Mouse (Mus musculus): ENCODE measurements at regions not wholly inside any gene's neighbourhood (a gene's known extent, or its start where the extent isn't known, plus 50 kb on each side); places are given as distances from the start of the nearest gene placed in this dataset.

DNA sequence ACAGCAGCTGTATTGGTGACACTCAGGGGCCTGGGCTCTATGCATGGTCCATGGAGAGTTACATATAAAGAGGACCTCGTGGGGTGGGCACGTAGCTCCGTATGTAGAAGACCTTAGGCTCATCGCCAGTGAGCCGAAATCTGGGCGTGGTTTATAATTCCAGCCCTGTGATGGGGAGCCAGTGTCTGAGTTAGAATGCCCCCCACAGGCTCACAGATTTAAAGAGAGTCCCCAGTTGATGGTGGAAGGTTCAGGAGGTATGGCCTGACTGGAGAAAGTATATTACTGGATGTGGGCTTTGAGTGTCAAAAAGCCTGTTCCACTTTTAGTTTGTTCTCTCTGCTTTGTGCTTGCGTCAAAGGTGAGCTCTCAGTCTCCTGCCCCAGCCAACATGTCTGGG lies 54.8 kb downstream of the 1700122O11Rik start:
- no peak for DNase-seq (ENCODE audit: extremely low spot score in 1 of 2, low spot score in 1 of 2)

GRCm38 (mm10) chr17:47981556-47982027 lies 56.5 kb downstream of the 1700122O11Rik start:
- no peak for DNase-seq (ENCODE audit: extremely low spot score in 1 of 2, low spot score in 1 of 2)

DNA sequence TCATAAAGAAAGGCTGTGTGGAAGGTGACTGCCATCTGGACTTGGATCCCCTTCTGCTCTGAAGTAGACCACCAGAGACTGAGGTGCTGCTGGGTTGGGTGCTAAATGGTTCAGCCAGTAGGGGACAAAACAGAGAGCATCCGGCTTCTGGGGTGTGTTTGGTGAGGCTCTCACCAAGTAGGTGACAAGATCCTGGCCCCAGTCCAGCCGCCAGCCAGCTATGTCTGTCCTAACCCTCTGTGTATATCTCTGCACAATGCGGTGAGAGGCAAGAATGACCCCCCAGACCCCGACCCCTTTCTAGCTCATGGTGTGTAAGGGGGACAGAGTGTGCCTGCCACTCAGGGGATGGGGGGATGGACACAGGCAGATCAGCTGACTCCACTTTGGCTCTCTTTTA lies 54.8 kb upstream of the Foxp4 start:
- DNase-seq (ENCODE audit: extremely low spot score in 1 of 2, low spot score in 1 of 2) = no peak

- DNase-seq (ENCODE audit: extremely low spot score in 1 of 2, low spot score in 1 of 2) = no peak
Observed at GRCm38 (mm10) chr17:47978404-47979030, 54.1 kb upstream of the Foxp4 start.

DNA sequence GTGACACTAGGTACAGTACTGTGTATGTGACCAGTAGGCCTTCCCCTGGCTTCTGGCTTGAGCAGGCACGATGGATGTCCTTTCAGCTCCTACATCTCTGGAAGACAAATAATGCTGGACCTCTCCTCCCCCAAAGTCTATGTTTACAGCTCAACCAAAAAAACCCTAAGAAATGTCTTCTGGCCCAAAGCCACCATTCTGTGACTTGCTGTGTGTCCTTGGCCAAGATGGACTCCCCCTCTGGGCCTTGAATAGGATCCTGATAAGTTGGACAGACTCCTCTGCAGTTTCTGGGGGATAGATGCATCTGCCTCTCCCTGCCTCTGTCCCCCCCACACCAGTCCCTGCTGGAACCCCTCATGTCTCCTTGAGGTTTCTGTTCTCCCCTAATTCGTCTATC lies 53.6 kb upstream of the Foxp4 start:
- DNase-seq (ENCODE audit: extremely low spot score in 1 of 2, low spot score in 1 of 2) = no peak

DNA sequence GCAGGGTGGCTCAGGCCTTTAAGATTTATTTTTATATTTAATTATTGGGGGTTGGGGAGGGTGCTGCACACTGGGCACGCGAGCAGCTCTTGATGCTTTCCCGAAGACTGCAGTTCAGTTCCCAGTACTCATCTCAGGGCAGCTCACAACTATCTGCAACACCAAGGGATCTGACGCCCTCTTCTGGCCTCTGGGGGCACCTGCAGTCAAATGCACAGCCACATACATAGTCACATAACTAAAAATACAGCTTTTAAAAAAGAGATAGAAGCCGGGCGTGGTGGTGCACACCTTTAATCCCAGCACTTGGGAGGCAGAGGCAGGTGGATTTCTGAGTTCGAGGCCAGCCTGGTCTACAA lies 52.5 kb upstream of the Foxp4 start:
- DNase-seq (ENCODE audit: extremely low spot score in 1 of 2, low spot score in 1 of 2) = no peak

DNA sequence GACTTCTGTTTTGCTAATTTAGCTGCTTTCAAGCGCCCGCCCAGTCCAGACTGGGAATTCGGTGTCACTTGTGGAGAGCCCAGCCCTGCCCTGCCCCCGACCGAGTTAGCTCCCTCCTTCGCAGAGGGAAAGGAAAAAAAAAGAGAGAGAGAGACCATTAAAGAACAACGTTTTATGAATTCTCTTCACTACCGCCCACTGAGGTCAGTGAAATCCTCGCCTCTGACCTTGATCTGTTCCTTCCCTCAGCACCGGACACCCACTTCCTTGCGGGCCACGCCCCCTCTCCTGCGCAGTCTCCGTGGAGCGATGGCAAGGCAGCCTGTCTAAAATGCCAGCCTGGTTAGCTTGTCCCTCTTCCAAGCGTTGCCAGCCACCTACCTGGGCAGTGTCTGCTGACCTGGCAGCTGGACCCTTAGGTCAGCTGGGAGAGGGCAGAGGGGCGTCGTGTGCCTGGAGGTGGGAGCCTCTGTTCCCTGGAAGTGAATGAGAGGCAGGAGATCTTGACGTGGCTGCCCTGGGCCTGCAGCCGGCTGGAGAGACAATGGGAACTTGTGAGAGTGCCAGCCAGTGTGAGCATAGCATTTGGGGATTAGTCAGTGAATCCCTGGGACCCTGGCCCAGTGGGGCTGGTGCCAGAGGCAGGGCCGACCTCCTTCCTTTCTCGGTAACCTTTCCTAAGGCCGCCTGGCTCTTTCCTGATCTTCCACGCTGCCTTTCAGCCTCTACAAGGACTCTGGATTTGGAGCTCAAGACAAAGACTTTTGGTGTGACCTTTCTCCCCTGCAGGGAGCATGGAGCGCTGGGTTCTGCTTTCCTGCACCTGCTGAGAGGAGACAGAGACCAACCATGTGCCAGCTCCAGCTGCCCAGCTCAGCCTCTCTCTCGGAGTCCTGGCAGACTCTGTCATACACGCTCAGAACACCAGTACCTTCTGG lies 51.9 kb upstream of the Foxp4 start:
- peak in 1 of 2 experiments; percentile 27 for DNase-seq (ENCODE audit: extremely low spot score in 1 of 2, low spot score in 1 of 2)

DNA sequence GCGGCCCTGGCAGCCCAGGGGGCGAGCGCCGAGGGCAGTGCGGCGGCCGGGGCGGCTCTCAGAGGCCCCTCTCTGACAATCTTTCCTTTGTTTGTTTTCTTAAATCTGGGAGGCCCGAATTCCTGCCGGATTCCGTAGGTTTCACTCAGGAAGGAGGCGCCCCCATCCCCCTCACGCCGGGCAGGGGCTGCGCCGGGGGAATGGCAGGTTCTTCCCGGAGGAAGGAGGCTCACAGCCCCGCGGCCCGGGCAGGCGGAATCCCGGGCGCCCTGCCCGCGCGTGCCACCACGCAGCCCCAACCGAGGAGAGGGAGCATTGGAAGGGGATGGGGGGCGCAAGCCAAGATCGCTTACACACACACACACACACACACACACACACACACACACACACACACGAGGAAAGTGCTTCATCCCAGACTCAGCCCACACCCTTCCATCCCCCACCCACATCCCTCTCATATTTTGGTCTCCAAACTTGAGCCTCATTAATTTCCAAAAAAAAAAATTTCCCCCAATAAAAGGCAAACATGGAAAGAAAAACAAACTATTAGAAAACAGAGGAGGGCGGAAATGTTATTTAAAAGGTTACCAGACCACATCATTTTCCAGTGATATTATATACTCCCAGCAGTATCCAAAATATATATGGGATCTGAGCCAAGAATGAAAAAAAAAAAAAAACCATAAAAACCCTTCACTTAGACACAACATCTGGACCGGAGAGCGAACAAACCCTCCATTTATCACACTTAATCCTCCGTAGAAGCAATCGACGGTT lies 51.0 kb upstream of the Foxp4 start:
- DNase-seq (ENCODE audit: extremely low spot score in 1 of 2, low spot score in 1 of 2) = no peak

- no peak for DNase-seq (ENCODE audit: extremely low spot score in 1 of 2, low spot score in 1 of 2)
Observed at GRCm38 (mm10) chr17:47974503-47974902, 50.1 kb upstream of the Foxp4 start.

Data from frontal cortex, adult 2 months (tissue).